Mouse (Mus musculus) midbrain, postnatal 0 days (tissue): ENCODE measurements around the gene Gm20388. TPM values are rescaled to one million over a fixed set of nuclear protein-coding genes. Genes with fewer than 3 reads are reported as not detected.

Experiments
- ATAC-seq: fragments of 200-750 bp; cut with Nextera tagmentation; 2 replicates; pipeline ENCODE4 v1.8.0; 2017; ENCODE audit warnings: moderate number of reproducible peaks, mild to moderate bottlenecking, moderate TSS enrichment, moderate library complexity; ENCODE audit not compliant: low FRiP score
- DNase-seq: peaks from one replicate; pipeline ENCODE4 v3.0.0-alpha.2; 2015; ENCODE audit warnings: low spot score
- H3K27ac ChIP-seq: fragments of 300-500 bp; sonication (generic); 2 replicates; pipeline ENCODE4 v1.5.1; 2014; ENCODE audit warnings: low read depth, mild to moderate bottlenecking, low read length, mixed read lengths
- H3K27me3 ChIP-seq: fragments of 300-500 bp; sonication (generic); 2 replicates; pipeline ENCODE4 v1.6.1; 2014; ENCODE audit warnings: low read length, control low read depth, mixed read lengths; ENCODE audit not compliant: insufficient read depth
- H3K36me3 ChIP-seq: fragments of 300-500 bp; sonication (generic); 2 replicates; pipeline ENCODE4 v1.6.1; 2014; ENCODE audit warnings: low read length, control low read depth, mixed read lengths; ENCODE audit not compliant: insufficient read depth
- H3K4me1 ChIP-seq: fragments of 300-500 bp; sonication (generic); 2 replicates; pipeline ENCODE4 v1.6.1; 2014; ENCODE audit warnings: mild to moderate bottlenecking, control low read depth, antibody characterized with exemption, low read length, mixed read lengths; ENCODE audit not compliant: insufficient read depth
- H3K4me2 ChIP-seq: fragments of 300-500 bp; sonication (generic); 2 replicates; pipeline ENCODE4 v1.6.1; 2014; ENCODE audit warnings: low read depth, mild to moderate bottlenecking, low read length, mixed read lengths; ENCODE audit not compliant: poor library complexity, severe bottlenecking
- H3K4me3 ChIP-seq: fragments of 300-500 bp; sonication (generic); 2 replicates; pipeline ENCODE4 v1.5.1; 2014; ENCODE audit warnings: low read depth, mild to moderate bottlenecking, low read length, moderate library complexity
- H3K9ac ChIP-seq: fragments of 300-500 bp; sonication (generic); replicated peaks from 2 replicates; pipeline ENCODE4 v1.6.1; 2014; ENCODE audit warnings: mild to moderate bottlenecking, low read length, moderate library complexity, mixed read lengths; ENCODE audit not compliant: poor library complexity, severe bottlenecking
- H3K9me3 ChIP-seq: fragments of 300-500 bp; sonication (generic); 2 replicates; pipeline ENCODE4 v1.6.1; 2016; ENCODE audit warnings: low read length, control low read depth
- CTCF ChIP-seq: IDR thresholded peaks from 2 replicates; pipeline ENCODE4 v1.5.1; 2016; ENCODE audit warnings: antibody characterized with exemption, mild to moderate bottlenecking
- WGBS: fragments of 180-500 bp; shearing (Covaris S2); extraction: QIAGEN DNeasy Blood & Tissue Kit; methylation state at CpG from one replicate; pipeline ENCODE4 v1.1.7; 2014; 5-methylcytosine and 5-hydroxymethylcytosine counted together
- polyA plus RNA-seq: library from polyadenylated mRNA; unstranded; fragments of >200 nt; fragmentation: Nextera tagmentation; extraction: Ambion mirVana; gene quantifications from 2 replicates; pipeline ENCODE4 v1.2.1, GENCODE M21; 2015
- total RNA-seq: library from RNA; depleted of rRNA; stranded (reverse); fragments of >200 nt; gene quantifications from 2 replicates; pipeline ENCODE4 v1.2.3, GENCODE M21; 2014

The Gm20388 gene
- total and polyA plus RNA-seq, 2 experiments from 2014 or later = 74.2 TPM; not detected in 1

DNA sequence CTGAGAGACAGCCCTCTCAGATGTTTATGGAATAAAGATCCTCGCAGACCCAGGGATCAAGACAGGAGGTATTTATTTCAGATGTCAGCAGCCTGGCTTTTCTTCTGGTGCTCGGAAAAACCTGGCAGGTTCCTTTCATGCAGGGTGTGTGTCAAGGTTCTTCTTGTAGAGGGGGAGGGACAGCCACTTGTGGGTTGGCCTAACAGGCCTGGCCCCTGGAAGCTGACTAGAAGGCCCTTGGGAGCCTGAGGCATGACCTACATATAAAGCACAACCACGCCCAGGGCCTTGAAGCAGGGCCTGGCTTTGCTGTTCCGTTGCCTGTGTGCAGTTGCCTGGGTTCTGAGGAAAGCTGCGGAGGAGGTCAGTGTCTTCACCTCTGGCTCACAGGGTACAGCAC lies 774.5 kb downstream of the Gm20388 start:
- WGBS = 67% methylated on average over 5 of the region's 5 CpGs
- H3K36me3 ChIP-seq = no peaks in the 10 kb centered on the region
- ATAC-seq (no peak), DNase-seq (no peak)
- no peak for TF ChIP-seq CTCF
- H3K27ac ChIP-seq = no peak overlapping the region
- no peak overlapping the region for H3K4me2 ChIP-seq
- no peak overlapping the region for H3K9ac ChIP-seq
- no peaks in the 10 kb centered on the region for H3K27me3 ChIP-seq
- H3K9me3 ChIP-seq = no peaks in the 10 kb centered on the region
- H3K4me1 ChIP-seq = no peaks in the 10 kb centered on the region
- H3K4me3 ChIP-seq = no peak overlapping the region

DNA sequence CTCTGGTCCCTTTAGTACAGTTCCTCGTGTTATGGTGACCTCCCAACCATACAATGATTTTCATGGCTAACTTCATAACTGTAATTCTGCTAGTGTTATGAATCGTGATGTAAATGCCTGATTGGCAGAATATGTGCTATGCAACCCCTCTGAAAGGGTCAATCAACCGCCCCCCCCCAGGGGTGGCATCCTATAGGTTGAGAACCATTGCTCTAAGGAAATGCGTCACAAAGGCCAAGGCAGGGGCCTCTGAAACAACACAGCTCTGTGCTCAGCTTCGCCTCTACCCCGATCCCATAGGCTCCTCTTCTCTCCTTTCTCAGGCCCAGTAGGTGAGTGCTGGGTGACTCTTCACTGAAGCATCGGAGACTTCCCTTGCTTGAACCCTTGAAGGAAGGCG lies 775.0 kb downstream of the Gm20388 start:
- Histone ChIP-seq H3K4me2 (no peak overlapping the region), H3K36me3 (no peaks in the 10 kb centered on the region), H3K27me3 (no peaks in the 10 kb centered on the region), H3K9ac (no peak overlapping the region), H3K4me1 (no peaks in the 10 kb centered on the region), H3K27ac (no peak overlapping the region), H3K9me3 (no peaks in the 10 kb centered on the region), H3K4me3 (no peak overlapping the region)
- 79% methylated on average over 8 of the region's 8 CpGs for WGBS
- no peak for ATAC-seq
- DNase-seq = no peak
- TF ChIP-seq CTCF = no peak

DNA sequence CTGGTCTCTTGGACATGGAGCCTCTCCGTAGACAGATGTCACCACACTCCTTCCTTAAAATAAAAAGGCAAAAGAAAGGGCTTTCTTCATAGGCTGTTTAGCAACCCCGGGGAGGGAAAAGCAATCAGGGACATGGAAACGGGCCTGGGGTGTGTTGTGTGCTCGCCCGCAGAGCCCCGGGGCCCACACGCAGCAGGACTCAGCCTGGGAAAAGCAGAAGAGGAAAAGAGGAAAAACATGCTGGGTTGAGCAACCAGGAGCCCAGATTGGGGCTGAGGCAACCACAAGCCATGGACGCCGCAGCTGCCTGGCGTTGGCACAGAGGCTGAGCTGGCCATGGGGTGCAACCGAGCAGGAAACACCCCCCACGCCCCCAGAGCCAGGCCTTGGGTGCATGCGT lies 775.4 kb downstream of the Gm20388 start:
- H3K9me3 ChIP-seq = no peaks in the 10 kb centered on the region
- no peak overlapping the region for H3K4me2 ChIP-seq
- ATAC-seq = no peak
- 92% methylated on average over 13 of the region's 13 CpGs for WGBS
- no peak for TF ChIP-seq CTCF
- no peaks in the 10 kb centered on the region for H3K4me1 ChIP-seq
- no peak for DNase-seq
- H3K9ac ChIP-seq = no peak overlapping the region
- no peak overlapping the region for H3K27ac ChIP-seq
- H3K27me3 ChIP-seq = no peaks in the 10 kb centered on the region
- H3K4me3 ChIP-seq = no peak overlapping the region
- no peaks in the 10 kb centered on the region for H3K36me3 ChIP-seq

DNA sequence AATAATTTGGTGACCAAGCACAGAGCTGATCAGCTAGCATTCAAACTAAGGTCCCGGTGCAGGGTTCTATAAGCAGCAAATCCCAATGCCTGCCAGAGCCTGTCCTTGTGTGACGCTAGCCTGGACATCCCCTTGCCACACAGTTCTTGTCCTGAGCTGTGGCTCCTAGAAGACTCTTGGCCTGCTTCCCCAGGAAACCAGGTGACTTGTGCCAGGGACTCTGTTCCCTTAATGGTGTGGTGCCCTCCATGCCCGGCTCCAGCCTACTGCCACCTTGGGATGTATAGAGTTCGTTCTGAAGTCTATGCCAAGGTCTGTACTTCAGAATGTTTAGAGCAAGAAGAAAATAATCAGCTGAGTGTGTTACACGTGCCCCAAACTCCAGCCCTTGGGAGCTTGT lies 775.9 kb downstream of the Gm20388 start:
- H3K27me3 ChIP-seq = no peaks in the 10 kb centered on the region
- H3K9ac ChIP-seq = no peak overlapping the region
- WGBS = 81% methylated on average over 5 of the region's 5 CpGs
- no peak for ATAC-seq
- DNase-seq = no peak
- no peak overlapping the region for H3K4me3 ChIP-seq
- H3K4me1 ChIP-seq = no peaks in the 10 kb centered on the region
- TF ChIP-seq CTCF = no peak
- no peak overlapping the region for H3K27ac ChIP-seq
- no peaks in the 10 kb centered on the region for H3K36me3 ChIP-seq
- H3K9me3 ChIP-seq = no peaks in the 10 kb centered on the region
- H3K4me2 ChIP-seq = no peak overlapping the region

DNA sequence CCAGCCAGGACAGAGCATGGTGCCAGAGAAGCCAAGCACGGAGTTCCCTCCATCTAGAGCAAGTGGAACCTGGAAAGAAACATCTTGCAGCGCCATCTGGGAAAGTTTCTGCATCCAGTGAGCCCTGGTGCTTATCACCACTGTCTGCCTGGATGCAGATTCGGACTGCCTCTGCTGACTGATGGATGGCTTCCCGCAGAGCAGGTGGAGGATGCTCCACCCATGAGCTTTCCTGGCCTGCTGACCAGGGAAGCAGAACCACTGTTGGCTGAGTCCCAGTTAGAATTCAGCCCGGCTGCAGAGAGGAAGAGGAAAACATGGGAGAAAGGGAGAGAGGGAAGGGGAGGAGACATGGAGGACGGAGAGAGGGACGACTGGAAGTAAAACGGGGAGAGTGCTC lies 777.1 kb downstream of the Gm20388 start:
- 74% methylated on average over 8 of the region's 8 CpGs for WGBS
- Histone ChIP-seq H3K9ac (no peak overlapping the region), H3K4me2 (no peak overlapping the region), H3K36me3 (no peaks in the 10 kb centered on the region), H3K4me1 (no peaks in the 10 kb centered on the region), H3K27ac (no peak overlapping the region), H3K9me3 (no peaks in the 10 kb centered on the region), H3K27me3 (no peaks in the 10 kb centered on the region), H3K4me3 (no peak overlapping the region)
- no peak for DNase-seq
- no peak for ATAC-seq
- TF ChIP-seq CTCF = no peak

DNA sequence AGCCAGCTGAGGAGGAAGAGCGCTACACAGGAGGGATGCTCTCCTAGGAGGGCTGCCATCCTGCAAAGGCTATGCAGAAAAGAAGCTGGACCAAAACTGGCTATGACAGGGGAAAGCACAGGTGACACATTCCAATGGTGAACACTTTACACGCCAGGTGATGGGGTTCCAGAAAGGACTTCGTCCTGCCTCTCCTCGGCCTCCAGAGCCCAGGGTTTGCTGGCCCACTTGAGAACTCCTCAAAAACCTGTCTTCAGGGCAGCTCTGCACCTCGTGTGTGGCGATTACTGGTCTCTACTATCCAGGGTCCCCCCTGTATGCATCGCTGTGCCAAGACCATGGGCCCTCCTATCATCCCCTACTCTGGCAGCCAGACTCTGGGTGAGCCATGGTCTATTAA lies 777.9 kb downstream of the Gm20388 start:
- H3K9ac ChIP-seq = no peak overlapping the region
- no peaks in the 10 kb centered on the region for H3K4me1 ChIP-seq
- H3K9me3 ChIP-seq = no peaks in the 10 kb centered on the region
- WGBS = 88% methylated on average over 7 of the region's 7 CpGs
- H3K27me3 ChIP-seq = no peaks in the 10 kb centered on the region
- DNase-seq = no peak
- H3K36me3 ChIP-seq = no peaks in the 10 kb centered on the region
- H3K4me2 ChIP-seq = no peak overlapping the region
- no peak overlapping the region for H3K27ac ChIP-seq
- no peak for TF ChIP-seq CTCF
- H3K4me3 ChIP-seq = no peak overlapping the region
- ATAC-seq = no peak
